Mouse (Mus musculus) testis, adult 2 months (tissue): ENCODE results near the gene Acin1.

Experiments used
- CTCF ChIP-seq: fragments of 200-500 bp; IDR thresholded peaks from 2 replicates; pipeline ENCODE4 v1.5.1; 2012; ENCODE audit warnings: low read depth, mild to moderate bottlenecking, inconsistent platforms, low read length, moderate library complexity; ENCODE audit not compliant: control insufficient read depth, insufficient read depth, insufficient replicate concordance
- POLR2A ChIP-seq: fragments of 200-500 bp; IDR thresholded peaks from 2 replicates; pipeline ENCODE4 v1.6.1; 2012; ENCODE audit warnings: low read depth, mild to moderate bottlenecking, inconsistent platforms, low read length, moderate library complexity; ENCODE audit not compliant: control insufficient read depth

DNA sequence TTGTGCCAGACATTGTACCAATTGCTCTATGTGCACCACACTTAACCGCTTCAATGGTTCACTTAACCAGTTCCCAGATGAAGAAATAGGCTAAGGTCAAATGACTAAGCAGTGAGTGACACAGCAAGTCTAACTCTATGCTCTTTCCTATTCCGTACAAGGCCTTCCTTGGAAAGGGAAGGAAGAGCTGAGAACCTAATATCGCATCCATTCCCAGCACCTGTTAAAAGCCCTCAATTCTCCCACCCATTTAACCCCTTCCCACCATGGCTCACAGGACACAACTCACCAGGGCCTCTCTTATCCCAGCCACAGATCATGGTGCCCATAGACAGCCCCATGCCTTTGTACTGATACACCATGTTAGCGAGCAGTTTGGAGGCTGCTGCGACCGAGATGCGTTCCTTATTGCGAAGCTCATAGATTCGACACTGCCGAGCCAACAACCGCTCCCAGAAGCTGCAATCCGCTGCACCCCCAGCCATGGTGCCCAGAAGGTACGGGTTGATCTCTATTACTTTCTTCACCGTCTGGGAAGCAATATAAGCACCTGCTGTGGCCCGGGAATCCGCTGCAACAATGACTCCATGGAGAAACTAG is 70.4 kb downstream of the Acin1 start:
- TF ChIP-seq POLR2A (no peak), CTCF (no peak)
